Mouse (Mus musculus) induced T-regulatory cell, adult 2 months (primary cell): Measurements from ENCODE around the gene Myh7.

ENCODE experiments used
- DNase-seq: peaks from one replicate; pipeline ENCODE4 v3.0.0-alpha.2; 2012; ENCODE audit warnings: low read depth

Myh7 gene

DNA sequence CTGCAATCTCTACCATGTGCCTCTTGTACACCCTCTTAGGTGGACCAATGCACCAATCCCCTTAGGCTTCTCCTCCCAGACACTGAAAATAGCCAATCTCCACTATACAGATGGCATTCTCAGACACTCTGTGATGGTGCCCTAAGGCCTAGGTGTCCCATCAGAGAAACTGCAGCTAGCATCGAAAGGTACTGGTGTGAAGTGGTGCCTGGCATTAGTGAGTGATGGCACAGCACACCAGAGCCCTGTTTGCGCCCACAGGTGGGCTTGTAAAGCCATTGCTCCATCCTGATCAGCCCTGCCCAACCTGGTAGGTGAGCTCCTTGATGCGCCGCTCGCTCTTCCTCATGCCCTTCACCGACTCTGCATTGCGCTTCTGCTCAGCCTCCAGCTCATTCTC is 50.5 kb downstream of the Myh7 start:
- DNase-seq = no peak

DNA sequence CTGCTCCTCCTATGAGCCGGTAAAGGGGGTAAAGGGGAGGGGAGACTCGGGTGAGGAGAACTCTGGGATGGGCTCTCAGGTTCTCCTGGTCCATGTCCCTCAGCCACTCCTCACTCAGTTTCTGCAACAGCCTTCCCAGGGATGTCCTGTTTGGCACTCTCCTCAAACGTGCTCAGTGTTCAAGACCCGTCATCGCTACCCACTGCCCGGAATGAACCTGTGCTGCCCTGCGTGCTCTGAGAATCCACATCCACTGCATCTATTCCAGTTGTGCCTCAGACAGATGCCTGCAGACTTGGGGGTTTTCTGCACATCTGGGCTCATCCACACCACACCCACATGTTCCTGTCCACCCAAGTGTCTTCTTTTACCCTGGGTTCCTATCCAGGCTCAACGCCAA is 51.9 kb downstream of the Myh7 start:
- no peak for DNase-seq

DNA sequence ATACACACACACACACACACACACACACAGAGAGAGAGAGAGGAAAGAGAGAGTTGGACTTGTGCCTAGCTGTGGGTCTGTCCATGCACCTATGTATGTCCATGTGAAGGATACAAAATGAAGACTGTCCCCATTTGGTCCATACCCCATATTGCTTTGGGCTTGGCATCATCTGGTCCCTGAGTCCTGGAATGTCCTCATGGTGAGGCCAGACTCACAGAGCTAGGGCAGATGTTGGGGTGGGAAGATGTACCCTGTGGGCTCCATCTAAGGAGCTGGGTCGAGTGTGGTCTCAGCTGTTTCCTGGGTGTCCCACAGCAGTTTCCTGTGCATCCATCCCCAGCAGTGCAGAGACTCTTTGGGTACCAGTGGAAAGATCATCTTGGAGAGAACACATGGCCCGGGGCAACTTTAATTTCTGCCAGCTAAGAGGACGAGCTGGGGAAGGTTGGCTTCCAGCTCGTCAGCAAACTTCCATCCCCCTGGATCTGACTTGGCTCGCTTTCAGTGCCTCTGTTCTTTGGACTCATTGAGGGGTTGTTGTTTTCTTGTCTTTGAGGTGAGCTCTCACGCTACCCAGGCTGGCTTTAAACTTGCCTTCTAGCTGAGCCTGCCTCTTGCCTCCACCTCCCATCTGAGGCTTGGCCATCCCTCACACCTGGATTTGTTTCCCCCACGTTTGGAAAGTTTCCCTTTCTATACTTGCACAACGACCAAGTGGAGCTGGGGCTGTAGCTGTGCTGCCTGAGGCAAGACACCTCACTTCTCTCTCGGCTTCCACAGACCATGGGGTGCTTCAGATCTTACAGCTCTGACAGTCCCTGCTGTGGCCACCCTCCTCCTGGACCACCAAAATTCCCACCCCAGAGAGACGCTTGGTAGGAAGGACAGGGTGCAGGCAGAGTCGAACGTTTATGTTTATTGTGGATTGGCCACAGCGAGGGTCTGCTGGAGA is 53.1 kb downstream of the Myh7 start:
- DNase-seq = no peak

DNA sequence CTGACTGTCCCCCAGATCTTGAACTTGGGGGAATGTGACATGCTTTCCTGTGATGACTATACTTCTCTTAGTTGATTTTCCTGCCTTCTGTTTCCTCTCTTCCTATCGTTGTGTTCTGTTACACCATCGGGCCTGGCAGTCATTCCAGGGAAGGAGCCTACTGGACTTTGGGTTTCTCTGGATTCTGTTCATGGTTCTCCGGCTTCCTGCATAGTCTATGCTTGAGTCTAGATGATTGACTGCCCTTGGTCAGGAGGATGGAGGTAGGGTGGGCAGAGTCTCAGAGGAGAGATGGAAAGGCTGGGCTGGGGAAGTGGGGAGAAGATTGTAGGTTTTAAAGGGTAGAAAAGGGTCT is 54.3 kb downstream of the Myh7 start:
- no peak for DNase-seq

DNA sequence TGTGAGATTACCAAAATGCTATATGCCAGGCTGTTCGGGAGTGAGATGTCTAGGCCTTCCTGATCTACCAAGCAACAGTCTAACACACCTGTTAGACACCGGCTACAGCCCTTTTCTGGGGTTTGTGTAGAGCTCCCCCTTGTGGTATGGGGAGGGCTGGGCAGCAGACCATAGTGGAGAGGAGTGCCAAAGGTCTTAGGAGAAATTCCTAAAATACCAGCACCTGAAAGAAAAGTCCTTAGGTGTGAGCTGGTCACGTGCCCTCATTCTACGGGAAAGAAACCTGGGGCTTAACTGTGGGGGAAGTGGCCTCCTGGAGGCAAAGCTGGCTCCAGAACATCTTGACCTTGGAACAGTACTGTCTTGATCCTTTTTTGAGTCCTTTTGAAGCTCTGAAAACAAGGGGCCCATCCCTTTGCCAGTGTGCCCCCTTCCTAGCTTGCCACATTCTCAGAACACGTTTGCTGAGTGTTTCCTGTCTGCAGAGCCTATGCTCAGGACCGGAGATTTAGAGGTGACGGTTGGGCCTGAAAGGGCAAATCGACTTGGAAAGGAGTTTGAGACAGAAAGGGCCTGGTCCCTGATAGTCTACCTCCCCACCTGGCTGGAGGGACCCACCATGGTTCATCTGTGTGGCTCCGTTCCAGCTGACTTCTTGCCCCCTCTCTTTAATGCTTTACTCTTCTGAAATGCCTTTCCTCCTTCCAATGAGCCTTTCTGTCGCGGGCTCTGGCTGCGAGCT is 54.8 kb downstream of the Myh7 start:
- peak; percentile 74 for DNase-seq

DNA sequence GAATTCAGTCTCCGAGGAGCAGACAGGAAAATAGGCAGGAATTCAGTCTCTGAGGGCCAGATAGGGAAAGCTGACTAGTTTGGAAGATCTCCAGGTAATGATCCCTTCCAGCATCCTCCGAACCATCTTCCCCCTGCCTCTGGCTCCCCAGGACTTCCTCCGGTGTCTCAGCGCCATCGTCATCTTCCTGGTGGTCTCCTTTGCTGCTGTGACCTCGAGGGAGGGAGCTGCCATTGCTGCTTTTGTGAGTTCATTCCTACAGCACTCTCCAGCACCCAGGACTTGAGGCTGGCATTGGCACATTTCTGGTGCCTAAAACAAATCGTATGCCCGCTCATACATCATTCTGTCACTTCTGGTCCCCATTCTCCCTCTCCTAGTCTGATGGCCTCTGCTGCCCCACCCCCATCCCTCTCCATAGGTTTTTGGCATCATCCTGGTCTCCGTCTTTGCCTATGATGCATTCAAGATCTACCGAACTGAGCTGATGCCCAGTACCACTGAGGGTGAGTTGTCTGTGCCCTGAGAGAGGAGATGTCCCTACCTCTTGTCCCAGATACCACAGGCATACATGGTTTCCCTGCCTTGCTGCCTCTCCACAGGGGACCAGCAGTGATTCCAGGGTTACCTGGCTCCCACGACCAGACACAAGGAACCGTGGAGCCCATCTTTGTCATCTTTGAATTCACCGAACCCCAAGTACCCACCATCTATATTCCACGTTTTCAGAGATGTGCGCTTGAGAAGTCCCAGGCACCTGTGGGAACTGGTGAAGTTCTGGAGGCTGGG is 55.8 kb downstream of the Myh7 start:
- no peak for DNase-seq

DNA sequence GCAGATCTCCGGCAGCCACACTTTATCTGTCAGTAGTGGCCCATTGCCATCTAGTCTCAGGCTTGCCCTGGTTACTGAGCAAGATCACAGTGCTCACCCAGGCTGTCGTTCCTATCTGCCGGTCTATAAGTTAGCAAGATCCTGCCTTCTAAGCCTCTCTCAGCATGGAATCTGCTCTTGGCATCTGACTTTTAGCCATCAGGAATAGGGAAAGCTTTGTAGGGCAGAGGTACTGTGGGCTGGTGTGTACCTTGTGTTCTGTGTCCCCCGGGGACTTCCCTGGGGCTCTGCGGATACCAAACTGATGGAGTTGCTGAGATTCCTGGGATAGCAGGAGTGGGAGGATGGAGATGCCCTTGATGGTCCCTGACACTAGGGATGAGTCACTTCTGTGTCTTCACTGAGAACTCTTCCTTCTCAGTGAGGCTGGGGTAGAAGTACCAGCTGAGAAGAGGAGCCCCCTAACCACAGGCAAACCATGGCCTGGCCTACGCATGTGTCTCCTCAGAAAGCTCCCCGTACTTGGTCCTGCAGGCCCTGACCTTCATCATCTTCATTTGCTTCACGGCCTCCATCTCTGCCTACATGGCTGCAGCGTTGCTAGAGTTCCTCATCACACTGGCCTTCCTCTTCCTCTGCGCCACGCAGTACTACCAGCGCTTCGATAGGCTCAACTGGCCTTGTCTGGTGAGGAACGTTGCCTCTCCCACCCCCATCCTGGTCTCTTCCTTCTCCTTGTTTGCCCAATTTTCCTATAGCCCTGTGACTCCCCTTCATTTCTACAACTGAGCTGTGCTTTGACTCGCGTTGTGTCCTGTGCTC is 56.9 kb downstream of the Myh7 start:
- DNase-seq = no peak

DNA sequence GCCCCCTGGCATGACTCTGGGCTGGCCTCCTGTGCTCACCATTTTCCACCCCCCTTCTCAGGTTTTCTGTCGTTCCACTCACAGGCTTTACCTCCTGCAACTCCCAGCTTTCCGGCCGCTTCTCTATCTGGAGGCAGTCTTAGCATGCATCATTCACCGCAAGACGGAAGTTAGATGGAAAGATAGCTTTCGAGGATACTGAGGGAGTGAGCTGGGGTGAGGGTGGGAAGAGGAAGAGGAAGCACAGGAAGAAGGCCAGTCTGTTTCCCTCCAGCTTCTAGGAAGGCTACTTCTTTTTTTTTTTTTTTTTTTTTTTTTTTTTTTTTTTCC is 57.6 kb downstream of the Myh7 start:
- DNase-seq = no peak

DNA sequence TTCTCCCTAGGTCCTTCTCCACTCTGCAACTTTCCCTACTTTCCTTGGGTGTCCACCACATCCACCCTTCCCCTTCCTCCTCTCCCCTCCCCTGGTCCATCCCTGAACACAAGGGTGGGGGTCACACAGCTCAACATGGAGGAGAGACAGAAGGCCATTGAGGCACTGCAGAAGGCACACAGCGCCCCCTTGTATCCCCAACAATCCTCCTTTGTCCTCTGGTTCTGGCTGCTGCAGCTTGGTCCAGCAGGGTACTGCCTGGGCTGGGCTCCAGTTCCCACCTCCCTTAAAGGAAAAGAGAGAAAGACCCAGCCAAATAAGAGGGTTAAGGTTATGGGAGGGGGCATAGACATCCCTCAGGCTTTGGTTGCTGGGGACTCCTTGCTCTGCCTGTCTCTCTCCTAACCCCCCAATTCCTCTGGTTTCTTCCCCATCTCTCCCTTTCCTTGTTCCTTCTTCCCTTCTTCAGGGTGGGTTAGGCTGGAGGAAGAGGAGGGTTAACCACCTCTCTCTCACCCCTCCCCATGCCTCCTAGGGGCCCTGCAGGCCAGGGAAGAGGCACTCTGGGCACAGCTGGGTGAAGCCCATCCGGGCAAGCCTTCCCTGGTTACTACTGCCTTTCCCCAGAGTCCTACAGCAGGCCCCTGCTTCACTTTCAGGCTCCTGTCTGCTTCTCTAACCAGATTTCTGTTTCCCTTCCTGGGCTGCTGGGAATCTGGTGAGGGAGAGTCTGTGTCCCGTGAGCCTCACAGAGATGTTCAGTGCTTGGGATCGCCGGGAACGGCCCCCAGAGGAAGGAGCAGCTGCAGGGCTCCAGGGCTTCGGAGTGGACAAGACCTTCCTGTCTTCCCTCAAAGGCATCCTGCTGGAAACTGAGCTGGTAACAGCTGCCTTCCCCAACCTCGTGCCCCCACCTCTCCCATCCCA is 58.3 kb downstream of the Myh7 start, which contains the start of gene Cmtm5:
Gene Cmtm5, plus strand, starts transcription at position 358 of the 927 bp plus-strand sequence.
- DNase-seq = no peak

DNA sequence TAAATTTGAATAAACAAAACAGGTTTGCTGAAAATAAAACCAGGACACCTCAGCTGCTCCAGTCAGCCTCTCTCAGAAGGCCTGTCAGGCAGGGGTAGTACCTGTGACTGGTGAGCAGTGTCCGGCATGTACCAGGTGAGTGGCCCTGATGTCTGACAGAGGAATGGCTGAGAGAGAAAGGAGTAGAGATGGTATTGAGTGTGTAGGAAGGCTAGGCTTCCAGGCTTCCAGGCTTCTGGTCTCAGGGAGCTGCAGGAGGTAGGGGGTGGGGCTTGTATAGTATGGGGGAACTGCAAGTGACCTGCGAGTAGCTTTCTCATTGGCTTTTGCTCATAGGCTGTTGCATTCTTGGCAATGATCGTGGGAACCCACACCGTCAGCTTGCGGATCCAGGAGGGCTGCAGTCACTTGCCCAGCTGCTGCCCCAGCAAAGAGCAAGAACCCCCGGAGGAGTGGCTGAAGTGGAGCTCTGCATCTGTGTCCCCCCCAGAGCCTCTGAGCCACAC is 61.7 kb downstream of the Myh7 start, which contains the start of gene Il25:
Gene Il25, plus strand, starts transcription at position 51 of the 506 bp plus-strand sequence.
- no peak for DNase-seq

DNA sequence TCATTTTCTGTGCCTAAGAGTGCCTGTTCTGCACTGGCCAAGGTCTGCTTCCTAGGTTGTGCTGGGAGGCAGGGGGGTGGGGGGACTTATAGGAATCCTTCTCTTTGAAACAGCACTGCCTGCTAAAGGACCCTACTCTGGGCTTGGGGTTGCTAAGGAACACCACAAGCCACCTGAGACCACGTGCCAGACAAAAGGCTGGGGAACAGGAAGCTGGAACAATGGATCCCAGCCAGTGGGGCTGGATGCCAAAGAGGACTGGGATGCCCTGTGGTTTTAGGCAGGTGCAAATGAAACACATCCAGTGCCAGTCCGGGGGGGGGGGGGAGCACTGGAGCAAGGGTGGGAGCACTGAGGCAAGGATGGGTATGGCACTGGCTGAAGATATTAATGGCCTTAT is 64.0 kb downstream of the Myh7 start:
- DNase-seq = no peak

DNA sequence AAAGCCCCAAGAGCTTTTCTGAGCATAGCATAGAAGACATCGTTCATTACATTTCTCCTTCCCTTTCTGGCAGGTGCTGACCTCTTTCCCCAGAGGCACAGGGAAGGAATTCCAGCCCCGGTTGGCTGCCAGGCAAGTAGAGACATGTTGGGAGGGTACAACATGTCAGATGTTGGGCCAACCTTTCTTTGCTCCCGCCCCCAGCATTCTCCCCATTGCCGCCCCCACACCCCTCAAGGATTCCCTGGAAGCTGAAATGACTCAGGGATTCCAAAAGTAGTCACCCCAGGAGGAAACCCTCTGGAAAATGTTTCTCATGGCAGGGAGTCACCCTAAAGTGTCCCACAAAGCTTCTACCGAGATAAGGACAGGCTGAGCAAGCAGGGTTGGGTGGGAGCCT is 64.6 kb downstream of the Myh7 start:
- DNase-seq = no peak

DNA sequence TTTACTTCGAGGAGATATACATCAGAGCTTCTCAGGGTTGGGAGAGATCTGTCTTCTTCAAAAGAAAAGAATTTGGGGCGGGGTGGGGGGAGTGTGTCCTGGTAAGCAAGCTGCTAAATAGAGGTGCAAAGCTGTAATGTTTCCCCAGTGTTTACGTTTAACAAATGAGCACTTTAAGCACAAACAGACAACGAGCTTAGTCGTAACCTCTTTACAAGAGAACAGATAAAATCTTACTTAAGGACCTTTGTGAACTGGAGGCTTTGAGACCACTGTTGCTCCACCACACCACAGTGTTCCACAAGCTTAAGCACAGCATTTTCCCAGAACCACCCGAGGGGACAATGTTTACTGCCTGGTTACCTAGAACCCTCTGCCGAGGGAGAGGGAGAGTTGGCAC is 67.1 kb downstream of the Myh7 start:
- DNase-seq = no peak

DNA sequence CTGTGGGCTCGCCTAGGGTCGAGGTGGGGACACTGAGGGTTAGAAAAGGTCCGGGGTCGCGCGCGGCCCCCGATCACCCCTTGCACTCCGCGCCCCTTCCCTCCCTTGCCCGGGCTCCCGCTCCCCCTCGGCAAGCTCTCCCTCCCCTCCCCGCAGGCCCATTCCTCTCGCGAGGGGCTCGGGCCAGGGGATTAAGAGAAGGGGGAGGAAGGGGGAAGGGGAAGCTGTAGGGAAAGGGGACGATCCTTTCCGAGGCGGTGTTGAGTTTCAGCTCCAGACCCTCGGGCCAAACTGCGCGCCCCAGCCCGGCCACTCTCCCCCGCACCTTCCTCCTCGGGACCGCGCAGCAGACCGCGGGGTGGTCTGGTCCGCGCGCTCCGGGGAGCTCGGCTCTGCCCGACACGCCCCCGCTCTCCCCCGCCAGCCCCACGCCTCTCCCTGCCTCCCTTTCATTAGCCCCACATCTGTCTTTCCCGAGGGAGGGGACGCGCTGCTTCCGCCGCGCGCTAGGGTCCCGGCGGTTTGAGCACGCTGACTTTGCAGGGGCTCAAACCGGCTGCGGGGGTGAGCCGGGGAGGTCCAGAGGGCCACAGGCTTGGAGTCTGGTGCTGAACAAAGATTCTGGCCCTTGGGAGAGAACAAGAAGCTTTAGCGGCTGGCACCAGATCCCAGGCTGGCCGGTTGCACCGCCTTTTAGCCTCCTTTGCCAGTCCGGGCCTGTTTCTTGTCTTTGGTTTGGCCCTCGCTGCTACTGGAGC is 67.8 kb downstream of the Myh7 start:
- no peak for DNase-seq

DNA sequence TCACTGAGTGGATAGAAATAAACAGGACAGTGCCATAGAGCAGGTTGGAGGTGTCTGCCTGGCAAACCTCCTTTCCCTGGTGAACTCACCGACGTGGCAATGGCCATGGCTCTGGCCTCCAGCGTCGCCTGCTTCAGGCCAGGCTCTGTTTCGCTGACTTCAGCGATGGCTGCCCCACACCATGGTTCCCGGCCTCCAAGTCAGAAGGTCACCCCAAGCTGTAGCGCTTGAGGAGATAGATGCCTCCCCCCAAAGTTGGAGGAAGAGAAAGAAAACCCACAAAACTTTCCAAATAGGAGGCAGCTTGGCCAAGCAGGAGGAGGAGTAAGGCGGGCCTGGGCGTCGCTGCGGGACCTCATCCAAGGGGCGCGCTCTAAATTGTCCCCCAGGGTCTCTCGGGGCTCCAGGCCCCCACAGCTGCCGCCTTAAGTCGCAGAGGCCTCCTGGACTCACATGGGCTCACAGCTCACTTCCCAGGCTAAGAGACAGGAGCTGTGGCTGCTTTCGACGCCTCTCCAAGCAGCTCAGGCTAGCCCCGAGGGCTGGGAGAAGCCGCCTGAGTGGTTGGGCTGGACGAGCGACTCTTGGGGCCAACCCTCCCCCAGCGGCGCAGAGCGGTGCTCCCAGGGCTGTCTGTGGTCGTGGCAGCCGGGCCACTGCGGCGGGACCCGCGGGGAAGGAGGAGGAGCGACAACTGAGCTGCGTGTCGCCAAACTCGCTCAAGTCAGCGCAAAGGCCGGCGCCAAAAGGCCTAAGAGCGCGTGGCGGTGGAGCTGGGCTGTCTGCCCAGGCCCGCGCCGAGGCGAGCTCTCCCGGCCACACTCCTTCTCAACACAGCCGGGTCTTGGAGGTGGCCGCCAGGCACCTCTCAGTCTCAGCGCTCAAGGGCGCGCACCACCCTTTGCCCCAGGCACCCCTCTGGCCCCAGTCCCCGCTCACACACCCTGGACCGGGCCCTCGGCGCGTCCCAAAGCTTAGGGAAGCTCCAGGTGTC is 68.8 kb downstream of the Myh7 start, which contains the start of gene Efs:
Gene Efs, minus strand, starts transcription at position 778 of the 994 bp plus-strand sequence.
- DNase-seq = no peak

DNA sequence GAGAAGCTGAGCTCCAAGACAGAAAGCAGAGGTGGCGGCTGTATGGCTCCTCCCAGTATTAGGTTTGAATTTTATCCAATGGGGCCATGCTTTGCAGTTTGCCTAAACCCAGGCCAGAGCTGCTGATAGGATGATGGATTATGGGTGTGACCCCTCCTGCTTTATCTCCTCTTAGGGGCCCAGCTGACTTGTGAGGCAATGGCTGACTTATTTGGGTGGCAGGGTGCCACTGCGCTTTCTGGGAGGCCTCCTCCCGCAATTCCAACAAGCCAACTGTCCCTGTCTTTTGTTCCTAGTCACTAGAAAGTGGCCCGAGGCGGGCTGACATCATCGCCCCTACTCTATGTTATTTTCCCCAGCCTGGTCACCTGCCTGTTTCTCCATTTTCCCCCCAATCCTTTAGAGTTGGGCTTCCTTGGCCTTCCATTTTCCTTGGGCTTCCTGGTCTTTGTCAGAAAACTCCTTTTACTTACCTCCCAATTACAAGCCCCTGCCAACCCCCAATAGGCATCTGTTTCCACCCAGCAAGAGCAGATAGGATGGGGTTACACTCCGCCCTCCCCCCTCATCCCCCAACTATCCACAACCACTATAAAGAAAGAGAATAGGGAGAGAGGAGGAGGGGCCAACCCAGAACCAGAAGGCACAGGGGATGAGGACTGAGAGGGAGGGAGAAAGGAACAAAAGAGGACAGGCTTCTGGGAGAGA is 69.6 kb downstream of the Myh7 start:
- no peak for DNase-seq
